Mouse (Mus musculus): Measurements from ENCODE around the gene Rims1.

Gene Rims1

GRCm38 (mm10) chr1:22587859-22588383 lies 217.9 kb downstream of the Rims1 start:
- no peak for DNase-seq (ENCODE audit: low spot score)

- no peak for DNase-seq (ENCODE audit: low spot score)
These were observed 220.2 kb downstream of the Rims1 start for GRCm38 (mm10) chr1:22585560-22585959.

DNA sequence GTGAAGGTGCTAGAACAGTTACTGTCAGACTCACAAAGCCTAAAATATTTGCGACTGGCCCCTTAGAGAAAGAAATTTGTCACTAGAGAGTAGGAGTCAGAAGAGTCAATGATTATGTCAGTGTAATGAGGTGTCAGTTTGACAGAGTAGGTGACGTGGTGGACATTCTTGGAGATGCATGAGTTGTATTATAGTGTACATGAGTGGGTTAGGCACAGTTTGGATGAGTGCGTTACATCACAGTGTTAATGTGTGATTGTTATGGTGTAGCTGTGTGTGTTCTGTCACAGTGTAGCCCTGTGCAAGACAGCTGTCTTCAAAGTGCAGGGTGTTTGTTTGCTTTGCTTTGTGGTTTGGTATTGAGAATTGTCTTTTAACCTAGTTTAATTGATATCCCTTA lies 226.3 kb downstream of the Rims1 start:
- DNase-seq (ENCODE audit: low spot score) = no peak

GRCm38 (mm10) chr1:22572720-22573119 lies 233.1 kb downstream of the Rims1 start:
- DNase-seq (ENCODE audit: low spot score) = no peak

DNA sequence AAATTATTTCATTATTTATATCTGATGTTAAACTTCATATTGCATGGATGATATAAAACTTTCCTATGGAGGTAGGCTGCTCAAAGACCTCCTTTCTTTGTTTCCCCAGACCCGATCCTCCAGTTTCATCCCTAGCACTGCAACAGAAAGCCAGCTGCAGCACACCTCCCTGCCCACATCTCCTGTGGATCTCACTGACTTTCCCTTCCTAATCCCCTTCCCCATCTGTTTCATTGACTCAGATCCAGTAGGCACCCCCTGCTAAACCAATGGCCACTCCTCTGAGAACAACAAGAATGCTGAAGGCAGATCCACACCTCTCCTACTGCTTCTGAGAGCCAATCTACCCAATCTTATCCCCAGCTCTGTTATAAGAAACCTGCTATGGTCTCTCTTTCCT lies 259.5 kb downstream of the Rims1 start:
- no peak for DNase-seq (ENCODE audit: low spot score)

- no peak for DNase-seq (ENCODE audit: low spot score)
These were observed 267.7 kb downstream of the Rims1 start for GRCm38 (mm10) chr1:22538129-22538528.

- DNase-seq (ENCODE audit: low spot score) = no peak
These were observed 269.0 kb downstream of the Rims1 start for GRCm38 (mm10) chr1:22536776-22537175.

- no peak for DNase-seq (ENCODE audit: low spot score)
These were observed 270.7 kb downstream of the Rims1 start for GRCm38 (mm10) chr1:22535049-22535448.

DNA sequence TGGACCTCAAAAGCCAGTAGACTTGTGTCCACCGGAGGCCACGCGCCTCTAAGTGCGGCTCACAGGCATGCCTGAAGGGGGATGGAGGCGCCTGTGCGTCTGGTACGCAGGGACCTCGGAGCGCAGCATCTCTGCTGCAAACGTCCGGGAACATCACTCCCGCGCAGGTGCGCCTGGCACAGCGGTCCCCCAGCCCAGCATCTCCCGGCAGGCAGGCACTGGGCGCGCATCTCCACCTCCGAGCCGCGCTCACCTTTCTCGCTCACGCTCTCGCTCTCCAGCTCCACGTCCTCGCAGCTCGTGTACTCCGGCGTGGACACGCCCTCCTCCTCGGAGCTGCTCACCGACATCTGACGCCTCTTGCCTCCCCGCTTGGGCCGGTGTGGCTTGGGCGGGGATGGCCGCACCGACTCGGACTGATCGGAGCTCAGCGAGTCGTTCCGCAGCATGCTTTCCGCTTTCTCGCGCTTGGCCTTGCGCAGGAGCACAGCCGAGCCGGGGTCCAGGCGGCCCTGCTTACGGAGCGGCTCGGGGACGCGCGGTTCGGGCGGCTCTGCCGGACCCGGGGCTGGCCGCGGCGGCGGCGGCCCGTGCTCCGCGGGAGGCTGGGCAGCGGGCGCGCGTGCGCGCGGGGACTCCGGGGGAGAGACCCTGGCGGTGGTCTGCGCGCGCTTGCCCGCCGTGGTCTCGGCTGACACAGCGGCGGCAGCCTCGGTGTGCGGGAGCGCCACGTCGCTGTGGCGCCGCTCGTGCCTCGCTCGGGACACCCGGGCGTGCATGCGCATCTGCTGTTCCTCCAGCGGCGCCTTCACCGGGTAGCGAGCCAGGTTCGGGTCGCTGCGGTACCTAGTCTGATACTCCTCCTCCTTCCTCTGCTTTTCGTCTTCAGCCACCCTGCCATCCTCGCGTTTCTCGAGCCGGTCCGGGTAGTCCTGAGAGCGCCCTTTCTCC lies 272.4 kb downstream of the Rims1 start:
- DNase-seq (ENCODE audit: low spot score) = no peak

DNA sequence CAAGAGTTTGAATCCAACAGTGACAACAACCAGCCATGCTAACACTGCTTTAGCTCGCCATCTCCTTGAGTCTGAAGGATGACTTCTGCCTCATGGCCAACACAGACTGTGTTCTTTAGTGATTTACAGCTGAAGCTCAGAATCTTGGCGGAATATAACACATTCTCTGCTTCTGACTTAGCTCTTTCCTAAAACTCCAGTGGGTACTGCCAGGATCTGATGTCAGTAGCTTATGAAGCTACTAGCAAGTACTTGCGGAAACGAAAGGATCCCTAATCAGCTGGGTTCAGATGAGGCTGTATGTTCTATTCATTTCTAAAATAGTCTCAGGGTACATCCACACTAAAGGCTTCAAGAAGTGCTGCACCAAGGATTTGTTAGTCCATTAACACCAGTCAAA lies 290.7 kb downstream of the Rims1 start:
- no peak for DNase-seq (ENCODE audit: low spot score)

DNA sequence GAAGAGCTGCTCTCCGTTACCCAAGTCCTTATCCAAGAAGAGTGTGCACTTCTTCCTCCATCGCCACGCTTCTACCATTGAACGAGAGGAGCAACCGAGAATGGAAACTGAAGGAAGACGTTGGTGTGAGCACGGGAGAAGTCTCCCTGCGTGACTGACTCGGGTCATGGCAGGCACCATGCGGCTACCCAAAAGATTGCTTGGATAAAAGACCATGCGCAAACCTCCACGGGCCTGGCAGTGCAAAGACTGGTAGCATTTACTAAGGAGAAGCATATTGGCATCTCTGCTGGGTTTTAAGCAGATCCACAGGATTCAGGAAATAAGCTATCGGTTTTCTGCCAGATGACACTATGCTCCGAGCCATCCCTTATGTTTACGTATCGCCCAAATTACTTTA lies 293.4 kb downstream of the Rims1 start:
- DNase-seq (ENCODE audit: low spot score) = no peak

- no peak for DNase-seq (ENCODE audit: low spot score)
These were observed 294.2 kb downstream of the Rims1 start for GRCm38 (mm10) chr1:22511614-22512013.

GRCm38 (mm10) chr1:22508735-22509615 lies 296.8 kb downstream of the Rims1 start:
- no peak for DNase-seq (ENCODE audit: low spot score)

- no peak for DNase-seq (ENCODE audit: low spot score)
These were observed 318.4 kb downstream of the Rims1 start for GRCm38 (mm10) chr1:22487270-22487864.

- no peak for DNase-seq (ENCODE audit: low spot score)
These were observed 329.6 kb downstream of the Rims1 start for GRCm38 (mm10) chr1:22476220-22476619.

DNA sequence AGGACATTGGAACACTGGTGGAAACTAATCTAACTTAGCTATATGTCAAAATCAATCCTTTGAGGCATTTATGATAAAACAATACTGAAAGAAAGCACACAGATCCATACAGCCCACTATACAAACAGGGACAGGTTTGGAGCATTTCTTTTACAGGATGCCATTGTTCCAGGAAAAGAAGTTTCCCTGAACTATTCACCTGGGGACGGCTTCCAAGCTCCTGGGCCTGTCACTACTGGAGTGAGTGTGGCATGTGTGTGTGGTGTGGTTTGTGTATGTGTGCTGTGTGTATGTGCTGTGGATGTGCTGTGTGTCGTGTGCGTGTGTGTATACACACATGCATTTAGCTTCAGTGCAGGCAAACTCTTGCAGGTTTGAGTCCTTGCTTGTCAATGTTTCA lies 338.8 kb downstream of the Rims1 start:
- no peak for DNase-seq (ENCODE audit: low spot score)

- DNase-seq (ENCODE audit: low spot score) = no peak
These were observed 339.2 kb downstream of the Rims1 start for GRCm38 (mm10) chr1:22466597-22466996.

GRCm38 (mm10) chr1:22424020-22424419 lies 381.8 kb downstream of the Rims1 start:
- DNase-seq (ENCODE audit: low spot score) = no peak

DNA sequence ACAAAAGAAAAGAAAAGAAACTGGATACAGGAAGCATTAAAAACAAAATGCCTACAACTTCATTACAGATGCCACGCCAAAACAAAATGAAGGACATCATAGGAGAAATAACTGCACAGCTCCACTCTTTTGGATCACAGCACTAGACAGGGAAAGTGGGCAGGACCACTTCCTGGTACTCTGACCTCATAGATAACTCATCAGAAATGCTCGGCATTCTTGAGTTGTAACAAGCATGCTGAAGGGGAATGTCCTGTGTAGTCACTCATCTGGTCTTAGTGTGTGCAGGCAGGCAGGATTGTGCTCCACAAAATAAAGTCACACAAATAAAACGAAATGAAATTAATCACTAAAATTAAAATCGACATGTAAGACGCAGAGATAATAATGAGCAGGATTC lies 383.7 kb downstream of the Rims1 start:
- DNase-seq (ENCODE audit: low spot score) = no peak

DNA sequence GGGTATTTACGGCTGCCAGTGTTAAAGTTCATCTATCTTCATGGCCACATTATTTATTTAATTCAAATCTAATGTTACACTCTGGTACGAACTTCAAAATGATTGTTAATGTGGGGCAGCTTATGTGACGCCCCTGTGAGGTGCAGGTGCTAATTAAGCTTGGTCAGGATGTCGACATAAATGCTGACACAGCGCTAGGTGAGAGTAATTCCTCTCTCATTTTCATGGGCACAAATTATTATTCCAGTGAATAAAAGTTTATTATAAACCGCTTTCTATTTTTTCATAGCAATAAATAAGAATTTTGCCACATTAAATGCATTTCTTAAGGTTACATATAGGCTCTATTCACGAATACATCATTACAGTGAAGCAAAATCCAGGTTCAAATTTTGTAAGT lies 395.6 kb downstream of the Rims1 start:
- no peak for DNase-seq (ENCODE audit: low spot score)

DNA sequence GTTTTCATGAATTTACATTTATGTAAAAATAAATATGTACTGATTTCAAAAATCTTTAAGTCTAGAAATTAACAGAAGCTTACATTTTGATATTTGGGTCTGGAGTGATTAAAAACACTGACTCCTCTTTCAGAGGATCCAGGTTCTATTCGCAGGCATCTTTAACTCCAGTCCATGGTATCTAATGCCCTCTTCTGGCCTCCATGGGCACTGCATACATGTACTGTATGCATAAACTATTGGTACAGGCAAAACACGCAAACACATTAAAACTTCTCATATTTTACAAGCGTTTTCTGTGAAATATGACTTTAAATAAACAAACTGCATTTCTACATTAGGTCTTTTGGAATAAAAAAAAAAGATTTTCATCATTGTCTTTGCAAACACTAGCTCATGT lies 419.4 kb downstream of the Rims1 start:
- no peak for DNase-seq (ENCODE audit: low spot score)

- DNase-seq (ENCODE audit: low spot score) = no peak
These were observed 428.1 kb downstream of the Rims1 start for GRCm38 (mm10) chr1:22377652-22378051.
